Mouse (Mus musculus): Measurements from ENCODE around the gene Fcmr. TPM values are rescaled to one million over a fixed set of nuclear protein-coding genes. Genes with fewer than 3 reads are reported as not detected.

Fcmr gene
- total and polyA plus RNA-seq, 2 experiments from 2014 or later, result 1.9 TPM; not detected in 1

DNA sequence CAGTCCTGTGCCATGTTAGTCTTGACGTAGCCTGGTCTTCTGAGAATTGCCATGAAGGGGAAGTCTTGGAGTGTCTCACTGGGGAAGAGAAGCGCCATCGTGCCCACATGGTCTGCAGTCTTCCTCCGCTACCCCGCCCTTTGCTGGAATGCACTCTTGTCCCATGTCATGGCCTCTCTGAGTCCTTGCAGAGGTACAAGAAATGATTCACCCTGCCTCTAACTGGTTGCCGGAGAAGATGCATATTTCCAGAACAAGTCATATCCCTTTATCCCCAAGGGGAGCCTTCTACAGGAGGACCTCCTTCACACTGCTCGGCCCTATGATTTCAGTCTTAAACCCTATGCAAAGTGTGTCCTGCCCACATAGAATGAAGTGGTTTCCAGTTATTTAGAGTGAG lies 14.5 kb downstream of the Fcmr start:
- Histone ChIP-seq H3K36me3 (replicated peaks; ENCODE audit: control insufficient read depth, insufficient read depth, low read length) (no peaks in the 10 kb centered on the region), H3K9ac (replicated peaks; ENCODE audit: low read depth, low read length) (no peak overlapping the region), H3K4me2 (ENCODE audit: low read depth, low read length) (no peak overlapping the region), H3K9me3 (replicated peaks; ENCODE audit: control insufficient read depth, low read length) (no peaks in the 10 kb centered on the region), H3K27me3 (ENCODE audit: control insufficient read depth, insufficient read depth, low read length) (peaks cover 27% of the 10 kb centered on the region), H3K27ac (ENCODE audit: low read depth) (no peak overlapping the region), H3K4me3 (ENCODE audit: low read depth, low read length) (no peak overlapping the region), H3K4me1 (ENCODE audit: control insufficient read depth, insufficient read depth) (no peaks in the 10 kb centered on the region)
- DNase-seq (ENCODE audit: low spot score) (no peak), ATAC-seq (ENCODE audit: insufficient read depth, low read depth) (no peak)
- 87% methylated on average over 7 of the region's 7 CpGs for WGBS
- TF ChIP-seq CTCF (IDR thresholded peaks at IDR 0.05; ENCODE audit: low read depth) (no peak), EP300 (IDR thresholded peaks at IDR 0.05; ENCODE audit: low read depth) (no peak)

- TF ChIP-seq EP300 (IDR thresholded peaks at IDR 0.05; ENCODE audit: low read depth) (no peak), CTCF (IDR thresholded peaks at IDR 0.05; ENCODE audit: low read depth) (no peak)
- DNase-seq (ENCODE audit: low spot score) (no peak), ATAC-seq (ENCODE audit: insufficient read depth, low read depth) (no peak)
- Histone ChIP-seq H3K27me3 (ENCODE audit: control insufficient read depth, insufficient read depth, low read length) (peaks cover 17% of the 10 kb centered on the region), H3K4me3 (ENCODE audit: low read depth, low read length) (no peak overlapping the region), H3K27ac (ENCODE audit: low read depth) (no peak overlapping the region), H3K36me3 (replicated peaks; ENCODE audit: control insufficient read depth, insufficient read depth, low read length) (no peaks in the 10 kb centered on the region), H3K4me1 (ENCODE audit: control insufficient read depth, insufficient read depth) (no peaks in the 10 kb centered on the region), H3K9me3 (replicated peaks; ENCODE audit: control insufficient read depth, low read length) (no peaks in the 10 kb centered on the region), H3K4me2 (ENCODE audit: low read depth, low read length) (no peak overlapping the region), H3K9ac (replicated peaks; ENCODE audit: low read depth, low read length) (no peak overlapping the region)
- WGBS, result 77% methylated on average over 4 of the region's 4 CpGs
These were observed 17.7 kb downstream of the Fcmr start for GRCm38 (mm10) chr1:130883146-130883545.

GRCm38 (mm10) chr1:130887354-130887753 lies 21.9 kb downstream of the Fcmr start, which contains the start of gene Il24:
TSS of gene Il24 (minus strand) at chr1:130887454.
- H3K4me3 ChIP-seq (ENCODE audit: low read depth, low read length), result no peak within 1 kb of the TSS
- H3K27ac ChIP-seq (ENCODE audit: low read depth), result no peak within 1 kb of the TSS
- DNase-seq (ENCODE audit: low spot score) (no peak), ATAC-seq (ENCODE audit: insufficient read depth, low read depth) (no peak)
- no peak within 1 kb of the TSS for H3K9ac ChIP-seq (replicated peaks; ENCODE audit: low read depth, low read length)
- H3K4me1 ChIP-seq (ENCODE audit: control insufficient read depth, insufficient read depth), result no peaks in the 10 kb centered on the region
- no peaks in the 10 kb centered on the region for H3K9me3 ChIP-seq (replicated peaks; ENCODE audit: control insufficient read depth, low read length)
- no peaks in the 10 kb centered on the region for H3K36me3 ChIP-seq (replicated peaks; ENCODE audit: control insufficient read depth, insufficient read depth, low read length)
- H3K27me3 ChIP-seq (ENCODE audit: control insufficient read depth, insufficient read depth, low read length), result no peaks in the 10 kb centered on the region
- H3K4me2 ChIP-seq (ENCODE audit: low read depth, low read length), result no peak within 1 kb of the TSS
- no peak for TF ChIP-seq CTCF (IDR thresholded peaks at IDR 0.05; ENCODE audit: low read depth)
- no peak for TF ChIP-seq EP300 (IDR thresholded peaks at IDR 0.05; ENCODE audit: low read depth)

DNA sequence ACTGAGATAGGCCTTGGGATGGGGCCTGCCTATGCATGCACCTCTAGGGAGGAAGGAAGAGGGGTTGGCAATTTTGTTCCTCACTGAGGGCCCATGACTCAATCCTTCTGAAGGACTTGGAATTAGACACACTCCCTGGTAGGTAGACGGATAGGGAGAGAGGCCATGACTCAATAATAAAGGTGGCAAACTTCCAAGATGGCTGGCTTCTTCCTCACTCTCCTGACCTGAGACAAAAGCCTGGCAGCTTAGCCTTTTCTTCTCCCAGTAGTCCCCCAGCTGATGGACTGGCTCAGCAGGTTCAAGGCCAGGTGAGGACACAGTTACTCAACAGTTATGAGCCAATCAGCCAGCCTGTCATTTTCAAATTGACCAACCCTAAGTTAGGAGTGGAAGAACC lies 27.0 kb downstream of the Fcmr start:
- no peak overlapping the region for H3K9ac ChIP-seq (replicated peaks; ENCODE audit: low read depth, low read length)
- H3K27ac ChIP-seq (ENCODE audit: low read depth), result no peak overlapping the region
- DNase-seq (ENCODE audit: low spot score) (no peak), ATAC-seq (ENCODE audit: insufficient read depth, low read depth) (no peak)
- H3K4me2 ChIP-seq (ENCODE audit: low read depth, low read length), result no peak overlapping the region
- H3K27me3 ChIP-seq (ENCODE audit: control insufficient read depth, insufficient read depth, low read length), result no peaks in the 10 kb centered on the region
- 56% methylated on average over 1 of the region's 1 CpGs for WGBS
- H3K4me1 ChIP-seq (ENCODE audit: control insufficient read depth, insufficient read depth), result no peaks in the 10 kb centered on the region
- no peaks in the 10 kb centered on the region for H3K36me3 ChIP-seq (replicated peaks; ENCODE audit: control insufficient read depth, insufficient read depth, low read length)
- no peaks in the 10 kb centered on the region for H3K9me3 ChIP-seq (replicated peaks; ENCODE audit: control insufficient read depth, low read length)
- H3K4me3 ChIP-seq (ENCODE audit: low read depth, low read length), result no peak overlapping the region
- TF ChIP-seq CTCF (IDR thresholded peaks at IDR 0.05; ENCODE audit: low read depth), result no peak
- TF ChIP-seq EP300 (IDR thresholded peaks at IDR 0.05; ENCODE audit: low read depth), result no peak

DNA sequence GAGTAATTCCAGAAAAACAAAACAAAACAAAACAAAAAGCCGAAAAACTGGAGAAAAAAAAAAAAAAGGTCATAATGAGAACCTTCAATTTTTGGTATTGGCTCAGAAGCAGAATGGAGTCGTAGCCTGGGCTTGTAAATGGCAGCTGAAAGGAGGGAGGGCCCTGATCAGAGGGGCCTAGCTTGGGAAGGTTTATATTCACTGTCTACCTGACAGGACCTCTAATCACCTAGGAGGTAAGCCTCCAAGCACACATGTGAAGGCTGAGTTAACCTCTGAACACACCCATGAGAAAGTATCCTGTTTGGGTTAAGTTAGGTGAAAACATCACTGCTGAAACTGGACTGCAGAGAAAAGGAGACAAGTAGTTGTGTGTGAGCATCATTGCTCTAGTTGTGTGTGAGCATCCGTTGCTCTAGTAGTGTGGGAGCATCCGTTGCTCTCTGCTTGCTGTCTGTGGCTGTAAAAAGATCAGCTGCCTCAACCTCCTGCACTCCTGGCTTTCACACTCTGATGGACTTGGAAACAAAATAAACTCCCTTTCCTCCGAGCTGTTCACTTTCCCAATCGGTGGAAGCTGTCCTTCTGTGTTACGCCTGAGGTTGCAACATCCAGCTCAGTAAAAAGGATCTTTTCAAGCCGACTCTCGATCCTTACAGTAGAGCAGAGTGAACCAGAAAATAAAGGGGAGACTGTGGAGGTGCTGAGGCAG lies 28.0 kb downstream of the Fcmr start:
- no peaks in the 10 kb centered on the region for H3K9me3 ChIP-seq (replicated peaks; ENCODE audit: control insufficient read depth, low read length)
- no peak for TF ChIP-seq EP300 (IDR thresholded peaks at IDR 0.05; ENCODE audit: low read depth)
- no peak for TF ChIP-seq CTCF (IDR thresholded peaks at IDR 0.05; ENCODE audit: low read depth)

GRCm38 (mm10) chr1:130894468-130894867 lies 29.0 kb downstream of the Fcmr start:
- H3K27ac ChIP-seq (ENCODE audit: low read depth), result no peak overlapping the region
- no peak for TF ChIP-seq EP300 (IDR thresholded peaks at IDR 0.05; ENCODE audit: low read depth)
- TF ChIP-seq CTCF (IDR thresholded peaks at IDR 0.05; ENCODE audit: low read depth), result no peak
- H3K4me1 ChIP-seq (ENCODE audit: control insufficient read depth, insufficient read depth), result no peaks in the 10 kb centered on the region
- WGBS, result 55% methylated on average over 6 of the region's 6 CpGs
- no peak for ATAC-seq (ENCODE audit: insufficient read depth, low read depth)
- H3K9ac ChIP-seq (replicated peaks; ENCODE audit: low read depth, low read length), result no peak overlapping the region
- no peak overlapping the region for H3K4me2 ChIP-seq (ENCODE audit: low read depth, low read length)
- no peaks in the 10 kb centered on the region for H3K27me3 ChIP-seq (ENCODE audit: control insufficient read depth, insufficient read depth, low read length)
- DNase-seq (ENCODE audit: low spot score), result no peak
- H3K4me3 ChIP-seq (ENCODE audit: low read depth, low read length), result no peak overlapping the region
- H3K9me3 ChIP-seq (replicated peaks; ENCODE audit: control insufficient read depth, low read length), result no peaks in the 10 kb centered on the region
- no peaks in the 10 kb centered on the region for H3K36me3 ChIP-seq (replicated peaks; ENCODE audit: control insufficient read depth, insufficient read depth, low read length)

More for the DNA sequence above, 28.0 kb downstream of the Fcmr start:
- Histone ChIP-seq H3K9ac (replicated peaks; ENCODE audit: low read depth, low read length) (no peak overlapping the region), H3K27me3 (ENCODE audit: control insufficient read depth, insufficient read depth, low read length) (no peaks in the 10 kb centered on the region), H3K4me3 (ENCODE audit: low read depth, low read length) (no peak overlapping the region), H3K27ac (ENCODE audit: low read depth) (no peak overlapping the region), H3K4me2 (ENCODE audit: low read depth, low read length) (no peak overlapping the region), H3K36me3 (replicated peaks; ENCODE audit: control insufficient read depth, insufficient read depth, low read length) (no peaks in the 10 kb centered on the region), H3K4me1 (ENCODE audit: control insufficient read depth, insufficient read depth) (no peaks in the 10 kb centered on the region)
- ATAC-seq (ENCODE audit: insufficient read depth, low read depth) (no peak), DNase-seq (ENCODE audit: low spot score) (no peak)
- 72% methylated on average over 9 of the region's 9 CpGs for WGBS

All from heart, postnatal 0 days (tissue).